40 mouse cellular contexts compared by ENCODE assay signal in genomic region chr7:139957437-139957836, GRCm38 (mm10). TPM values are rescaled to one million over a fixed set of nuclear protein-coding genes. Genes with fewer than 3 reads are reported as not detected.
A peak's percentile ranks its signal among the peaks of the same experiment; 100 is the strongest.
DNase-seq lines count a peak whose midpoint lies in the region; ATAC-seq and TF ChIP-seq lines count a peak whose summit lies in the region.
"Had no signal": no experiment of that assay in that cellular context is flagged by ENCODE, and none has a peak within 500 bp of the region (broad histone marks: within the 10 kb centered on the region; RNA-seq: fewer than 3 reads in every experiment).

No protein-coding gene starts in this region.

- H3K9ac ChIP-seq in lung, postnatal 0 days (replicated peaks; ENCODE audit: low read depth): no peak overlapping the region
- H3K9ac ChIP-seq: heart, embryonic 12.5 days; hindbrain, embryonic 14.5 days; limb, embryonic 15.5 days; liver, embryonic 14.5 days; lung, embryonic 15.5 days; midbrain, embryonic 12.5 days; neural tube, embryonic 12.5 days; stomach, embryonic 15.5 days had no signal

- WGBS in lung, postnatal 0 days: 40% methylated on average over 11 of the region's 11 CpGs

- no peaks in the 10 kb centered on the region for H3K4me1 ChIP-seq in lung, postnatal 0 days (ENCODE audit: insufficient read depth, low read depth, low read length)
- H3K4me1 ChIP-seq: embryonic facial prominence, embryonic 12.5 days; limb, embryonic 10.5 days; limb, embryonic 15.5 days; midbrain, embryonic 12.5 days; neural tube, embryonic 12.5 days had no signal

- H3K9me3 ChIP-seq in lung, postnatal 0 days (ENCODE audit: low read length): no peaks in the 10 kb centered on the region
- H3K9me3 ChIP-seq: embryonic facial prominence, embryonic 12.5 days; G1E; heart, embryonic 12.5 days; limb, embryonic 10.5 days; limb, embryonic 15.5 days; lung, embryonic 15.5 days; megakaryocyte, embryonic 14.5 days; midbrain, embryonic 12.5 days; neural tube, embryonic 12.5 days; stomach, embryonic 15.5 days had no signal

- no peak overlapping the region for H3K4me2 ChIP-seq in lung, postnatal 0 days (replicated peaks; ENCODE audit: low read depth, low read length)
- H3K4me2 ChIP-seq: embryonic facial prominence, embryonic 12.5 days; hindbrain, embryonic 14.5 days; limb, embryonic 15.5 days; lung, embryonic 15.5 days; midbrain, embryonic 12.5 days; neural tube, embryonic 12.5 days; stomach, embryonic 15.5 days had no signal

- no peak for TF ChIP-seq EP300 in lung, postnatal 0 days (IDR thresholded peaks at IDR 0.05)

- H3K27ac ChIP-seq in lung, postnatal 0 days (ENCODE audit: low read length): no peak overlapping the region
- H3K27ac ChIP-seq: embryonic facial prominence, embryonic 12.5 days; hindbrain, embryonic 14.5 days; limb, embryonic 10.5 days; limb, embryonic 15.5 days; liver, embryonic 14.5 days; lung, embryonic 15.5 days; midbrain, embryonic 12.5 days; neural tube, embryonic 12.5 days; stomach, embryonic 15.5 days had no signal

- H3K4me3 ChIP-seq in lung, postnatal 0 days (ENCODE audit: low read depth, low read length): no peak overlapping the region
- H3K4me3 ChIP-seq: embryonic facial prominence, embryonic 12.5 days; heart, embryonic 12.5 days; limb, embryonic 10.5 days; limb, embryonic 15.5 days; lung, embryonic 15.5 days; megakaryocyte, embryonic 14.5 days; midbrain, embryonic 12.5 days; myocyte; neural tube, embryonic 12.5 days; stomach, embryonic 15.5 days had no signal

- H3K36me3 ChIP-seq in lung, postnatal 0 days (ENCODE audit: insufficient read depth, low read length): no peaks in the 10 kb centered on the region
- H3K36me3 ChIP-seq: embryonic facial prominence, embryonic 12.5 days; G1E; heart, embryonic 12.5 days; limb, embryonic 10.5 days; limb, embryonic 15.5 days; lung, embryonic 15.5 days; midbrain, embryonic 12.5 days; neural tube, embryonic 12.5 days; stomach, embryonic 15.5 days had no signal

- no peak for TF ChIP-seq CTCF in lung, postnatal 0 days (IDR thresholded peaks at IDR 0.05)

- H3K27me3 ChIP-seq in lung, postnatal 0 days (replicated peaks; ENCODE audit: insufficient read depth, low read length): no peaks in the 10 kb centered on the region
- H3K27me3 ChIP-seq: CH12.LX; lung, embryonic 15.5 days; stomach, embryonic 15.5 days had no signal

- ATAC-seq in lung, postnatal 0 days: no peak; the same call in 1 of the 2 replicates
- ATAC-seq in common myeloid progenitor, adult 5-6 weeks (replicated peaks; ENCODE audit: low read depth, poor library complexity, severe bottlenecking): peak; percentile 50
- ATAC-seq: forebrain, embryonic 14.5 days had no signal

- peak; percentile 24 for DNase-seq in kidney, postnatal 14 days
- DNase-seq in kidney, adult 18-20 months: no peak
- peak; percentile 19 for DNase-seq in lung, postnatal 0 days (ENCODE audit: low spot score)
- no peak for DNase-seq in lung, postnatal 10 days
- DNase-seq in testis, postnatal 10 days (ENCODE audit: low spot score): peak; percentile 49
- no peak for DNase-seq in ovary, postnatal 36 days (ENCODE audit: low spot score)
- DNase-seq: adrenal gland, adult 8-10 months; cerebellum, adult 11 months; cerebellum, adult 9-10 months; cerebellum, postnatal 36 days; embryo, embryonic 11 days; gastrocnemius, postnatal 25 days; heart, adult 18-20 months; kidney, adult 9 months; layer of hippocampus, postnatal 36 days; right cerebral cortex, postnatal 14 days; thymus, adult 2 months; thymus, postnatal 36 days had no signal

RNA-seq across cellular contexts. Expression of gene Utf1, which starts 13.8 kb away (rescaled TPM):
- not detected in 2 replicates for polyA plus RNA-seq in lung, postnatal 0 days (2015; fragmentation: Nextera tagmentation; extraction: Ambion mirVana)
- total RNA-seq in common myeloid progenitor, adult 5-6 weeks (2017): not detected in 2 replicates
- total RNA-seq: adrenal gland, adult 8-10 months; CH12.LX; G1E; gastrocnemius, adult 18-20 months; gastrocnemius, postnatal 25 days; heart, adult 18-20 months; hematopoietic stem cell, adult 5-6 weeks; layer of hippocampus, postnatal 36 days; midbrain, postnatal 0 days had no signal
- polyA plus RNA-seq: C2C12; forebrain, embryonic 14.5 days; G1E; heart, embryonic 12.5 days; heart, postnatal 0 days; hindbrain, embryonic 14.5 days; liver, embryonic 14.5 days; midbrain, embryonic 12.5 days; midbrain, postnatal 0 days; myocyte; neural tube, embryonic 12.5 days had no signal

RNA-seq across cellular contexts. Expression of gene 6430531B16Rik, which starts 21.1 kb away (rescaled TPM):
- polyA plus RNA-seq in lung, postnatal 0 days (2015; fragmentation: Nextera tagmentation; extraction: Ambion mirVana): 5.6 and 7.3 TPM in 2 replicates
- 0.49 TPM in 1 of 2 replicates, not detected in the other for total RNA-seq in common myeloid progenitor, adult 5-6 weeks (2017)
- total RNA-seq: gastrocnemius, adult 18-20 months; gastrocnemius, postnatal 25 days; heart, adult 18-20 months had no signal
- polyA plus RNA-seq: G1E; large intestine, adult 2 months; liver, embryonic 14.5 days had no signal

RNA-seq across cellular contexts. Expression of gene Adam8, which starts 34.9 kb away (rescaled TPM):
- polyA plus RNA-seq in lung, postnatal 0 days (2015; fragmentation: Nextera tagmentation; extraction: Ambion mirVana): 5.8 and 7.0 TPM in 2 replicates
- 0.34 and 0.46 TPM in 2 replicates for total RNA-seq in common myeloid progenitor, adult 5-6 weeks (2017)

Comparison
In these comparisons a context has a peak if more than half of its experiments do, and no peak if none do; other contexts are left out.
1. DNase-seq: peak in kidney, postnatal 14 days (single experiment), lung, postnatal 0 days (single experiment) and testis, postnatal 10 days (single experiment); none in kidney, adult 18-20 months (single experiment), lung, postnatal 10 days (single experiment) and ovary, postnatal 36 days (single experiment).